Mouse (Mus musculus) heart, adult 2 months (tissue): ENCODE measurements around the gene Spred2. TPM values are rescaled to one million over a fixed set of nuclear protein-coding genes. Genes with fewer than 3 reads are reported as not detected.

Source experiments
- DNase-seq, 2 experiments: peaks; one replicate each; pipeline ENCODE4 v3.0.0; 2021
- H3K27ac ChIP-seq: fragments of 200-600 bp; 2 replicates; pipeline ENCODE4 v1.8.1; 2022
- H3K27me3 ChIP-seq: fragments of 200-500 bp; 2 replicates; pipeline ENCODE4 v1.6.1; 2012; ENCODE audit warnings: mild to moderate bottlenecking, low read length, inconsistent platforms, mixed read lengths; ENCODE audit not compliant: control insufficient read depth, insufficient read depth
- H3K36me3 ChIP-seq: fragments of 200-500 bp; 2 replicates; pipeline ENCODE4 v1.6.1; 2012; ENCODE audit warnings: low read length, inconsistent platforms; ENCODE audit not compliant: control insufficient read depth, insufficient read depth
- H3K4me1 ChIP-seq: fragments of 200-500 bp; 2 replicates; pipeline ENCODE4 v1.6.1; 2011; ENCODE audit warnings: low read length; ENCODE audit not compliant: control insufficient read depth, insufficient read depth
- H3K4me3 ChIP-seq: fragments of 200-600 bp; 2 replicates; pipeline ENCODE4 v1.8.1; 2022
- H3K79me2 ChIP-seq: fragments of 200-500 bp; replicated peaks from 2 replicates; pipeline ENCODE4 v1.6.1; 2012; ENCODE audit warnings: mild to moderate bottlenecking, inconsistent platforms, low read length, moderate library complexity, mixed read lengths; ENCODE audit not compliant: control insufficient read depth, insufficient read depth
- H3K9ac ChIP-seq: fragments of 200-500 bp; 2 replicates; pipeline ENCODE4 v1.6.1; 2012; ENCODE audit warnings: low read depth, mild to moderate bottlenecking, control low read depth, inconsistent platforms, low read length, mixed read lengths
- CTCF ChIP-seq: fragments of 200-600 bp; IDR thresholded peaks from 2 replicates; pipeline ENCODE4 v1.8.1; 2022; ENCODE audit warnings: antibody characterized with exemption, mild to moderate bottlenecking, moderate library complexity
- EP300 ChIP-seq: fragments of 200-500 bp; IDR thresholded peaks from 2 replicates; pipeline ENCODE4 v1.6.1; 2011; ENCODE audit warnings: low read depth, low read length, control low read depth; ENCODE audit not compliant: insufficient read depth
- POLR2A ChIP-seq: fragments of 200-500 bp; IDR thresholded peaks from 2 replicates; pipeline ENCODE4 v1.6.1; 2011; ENCODE audit warnings: mild to moderate bottlenecking, low read depth, low read length, control low read depth; ENCODE audit not compliant: insufficient read depth
- WGBS: fragments of 180-500 bp; shearing (Covaris S2); methylation state at CpG from one replicate; pipeline ENCODE4 v1.1.7; 2018; 5-methylcytosine and 5-hydroxymethylcytosine counted together
- intact Hi-C: fragments of 180-260 bp; cut with DNase I; formaldehyde crosslinking; loops from one replicate; pipeline ENCODE4 v1.15.1; 2025
- long read RNA-seq: library from polyadenylated mRNA; stranded (forward); transcript quantifications from one replicate; pipeline ENCODE4 v2.0.0, GENCODE M21; 2021
- polyA plus RNA-seq: library from polyadenylated mRNA; depleted of rRNA; stranded (reverse); fragments of >200 nt; gene quantifications from 2 replicates; pipeline ENCODE4 v1.2.3, GENCODE M21; 2012; rRNA removed
- total RNA-seq, 2 experiments: library from RNA; stranded (reverse); gene quantifications; 2 replicates each; pipeline ENCODE4 v1.2.3; 2021

The Spred2 gene
- 10 to 100 TPM; 22.0 to 22.1 TPM for total RNA-seq
- 18.5 and 20.6 TPM in 2 replicates for polyA plus RNA-seq
- long read RNA-seq, partial matches to known transcripts: 7 of 8 reads
- long read RNA-seq, other reads (novel, unspliced or antisense): 1 of 8 reads

DNA sequence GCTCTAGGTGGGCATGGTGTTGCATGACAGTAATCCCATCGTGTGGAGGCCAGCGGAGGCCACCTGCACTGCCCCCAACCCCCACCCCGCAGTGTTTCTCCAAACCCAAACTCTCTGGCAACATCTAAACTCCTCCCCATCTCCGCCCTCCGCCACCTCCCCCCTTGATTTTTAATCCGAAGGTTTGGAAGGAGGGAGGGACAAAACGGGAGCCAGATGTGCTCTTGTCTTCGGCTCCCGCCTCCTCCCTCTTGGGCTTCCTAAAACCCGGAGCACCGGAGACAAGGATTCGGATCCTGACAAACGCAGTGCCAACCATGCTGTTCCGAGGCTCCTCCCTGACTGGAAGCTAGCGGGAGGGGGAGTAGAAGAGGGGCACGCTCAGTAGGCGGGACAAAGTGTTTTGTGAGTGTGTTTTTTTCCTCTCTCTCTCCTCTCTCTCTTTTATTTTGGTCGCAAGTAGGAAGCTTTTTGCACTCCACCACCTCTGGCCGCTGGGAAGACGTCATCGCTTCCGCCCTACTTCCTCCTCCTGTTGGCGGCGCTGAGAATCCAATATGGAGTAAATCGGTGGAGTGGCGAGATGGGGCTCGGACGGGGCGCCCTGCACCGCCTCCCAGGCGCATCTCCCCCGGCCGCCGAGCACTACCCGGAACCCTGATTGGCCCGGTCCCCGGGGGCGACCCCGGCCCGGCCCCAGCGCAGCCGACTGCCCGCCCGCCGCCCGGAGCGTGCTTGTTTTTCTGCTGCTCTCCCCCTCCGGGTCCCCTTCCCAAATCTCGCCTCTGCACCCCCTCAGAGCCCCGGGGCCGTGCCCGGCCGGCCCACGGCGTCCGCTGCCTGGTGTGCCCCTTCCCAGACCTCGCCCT is at the start of gene Spred2:
Spred2 (plus strand) TSS at position 488 of the 869 bp plus-strand sequence.
- intact Hi-C loops: loop anchor here (2.0 to 5.0 kb wide), 3 partner anchors 63 to 188 kb away; partner anchors contain the start of gene Actr2
- Histone ChIP-seq H3K36me3 (no peaks in the 10 kb centered on the region), H3K4me1 (peaks cover 7% of the 10 kb centered on the region), H3K4me3 (peak within 1 kb of the TSS; percentile 86), H3K9ac (peak within 1 kb of the TSS; percentile 84), H3K27me3 (no peaks in the 10 kb centered on the region), H3K79me2 (peaks cover 2% of the 10 kb centered on the region), H3K27ac (peak within 1 kb of the TSS; percentile 97)
- TF ChIP-seq CTCF: peak; percentile 57
- TF ChIP-seq POLR2A: peak; percentile 74
- peak; percentile 77 for TF ChIP-seq EP300
- WGBS: under 1% methylated on average over 57 of the region's 57 CpGs
- DNase-seq: peak; percentile 92 to 93

DNA sequence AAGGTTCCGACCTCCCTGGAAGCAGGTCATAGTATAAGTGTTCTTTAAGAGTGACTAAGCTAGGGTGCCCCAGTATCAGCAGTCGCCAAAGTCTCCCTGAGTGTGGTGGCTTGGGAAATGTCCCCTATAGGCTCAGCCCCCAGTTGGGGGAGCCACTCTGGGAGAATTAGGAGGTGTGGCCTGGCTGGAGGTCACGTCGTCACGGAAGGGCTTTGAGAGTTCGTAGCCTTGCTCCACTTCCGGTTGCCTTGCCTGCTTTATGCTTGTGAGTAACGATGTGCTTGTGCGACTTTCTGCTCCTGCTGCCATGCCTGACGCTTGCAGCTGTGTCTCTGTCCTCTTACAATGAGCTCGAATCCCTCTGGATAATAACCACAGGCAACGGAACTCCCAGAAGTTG is 48.6 kb upstream of the Spred2 start:
- Histone ChIP-seq H3K4me3 (no peak overlapping the region), H3K27ac (no peak overlapping the region), H3K79me2 (no peaks in the 10 kb centered on the region), H3K36me3 (no peaks in the 10 kb centered on the region), H3K4me1 (peaks cover 2% of the 10 kb centered on the region), H3K9ac (no peak overlapping the region), H3K27me3 (no peaks in the 10 kb centered on the region)
- 47% methylated on average over 12 of the region's 12 CpGs for WGBS
- TF ChIP-seq CTCF: no peak
- no peak for TF ChIP-seq POLR2A
- TF ChIP-seq EP300: no peak
- intact Hi-C loops: no loop called here
- DNase-seq: no peak

DNA sequence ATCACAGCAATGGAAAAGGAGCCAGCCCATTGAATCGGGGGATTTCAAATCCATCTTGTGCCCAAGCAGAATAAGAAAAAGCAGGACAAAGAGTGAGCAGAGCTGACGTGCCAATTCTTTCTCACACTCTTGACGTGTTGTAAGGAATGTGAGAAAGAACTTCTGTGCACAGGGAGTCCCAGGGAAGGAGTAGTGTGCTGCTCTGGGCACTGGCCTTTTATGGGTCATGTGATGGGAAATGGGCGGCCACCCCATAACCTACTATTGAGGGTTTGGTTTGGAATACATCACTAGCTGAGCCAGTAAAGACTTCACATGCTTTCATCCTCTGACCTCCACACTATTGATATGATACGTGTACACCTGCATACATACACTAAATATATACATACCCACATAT is 48.2 kb upstream of the Spred2 start:
- intact Hi-C loops: no loop called here
- no peaks in the 10 kb centered on the region for H3K27me3 ChIP-seq
- no peak for DNase-seq
- WGBS: 54% methylated on average over 5 of the region's 5 CpGs
- no peak overlapping the region for H3K9ac ChIP-seq
- no peak overlapping the region for H3K4me3 ChIP-seq
- peaks cover 2% of the 10 kb centered on the region for H3K4me1 ChIP-seq
- H3K36me3 ChIP-seq: no peaks in the 10 kb centered on the region
- H3K79me2 ChIP-seq: no peaks in the 10 kb centered on the region
- H3K27ac ChIP-seq: no peak overlapping the region
- TF ChIP-seq EP300 (no peak), CTCF (no peak), POLR2A (no peak)

DNA sequence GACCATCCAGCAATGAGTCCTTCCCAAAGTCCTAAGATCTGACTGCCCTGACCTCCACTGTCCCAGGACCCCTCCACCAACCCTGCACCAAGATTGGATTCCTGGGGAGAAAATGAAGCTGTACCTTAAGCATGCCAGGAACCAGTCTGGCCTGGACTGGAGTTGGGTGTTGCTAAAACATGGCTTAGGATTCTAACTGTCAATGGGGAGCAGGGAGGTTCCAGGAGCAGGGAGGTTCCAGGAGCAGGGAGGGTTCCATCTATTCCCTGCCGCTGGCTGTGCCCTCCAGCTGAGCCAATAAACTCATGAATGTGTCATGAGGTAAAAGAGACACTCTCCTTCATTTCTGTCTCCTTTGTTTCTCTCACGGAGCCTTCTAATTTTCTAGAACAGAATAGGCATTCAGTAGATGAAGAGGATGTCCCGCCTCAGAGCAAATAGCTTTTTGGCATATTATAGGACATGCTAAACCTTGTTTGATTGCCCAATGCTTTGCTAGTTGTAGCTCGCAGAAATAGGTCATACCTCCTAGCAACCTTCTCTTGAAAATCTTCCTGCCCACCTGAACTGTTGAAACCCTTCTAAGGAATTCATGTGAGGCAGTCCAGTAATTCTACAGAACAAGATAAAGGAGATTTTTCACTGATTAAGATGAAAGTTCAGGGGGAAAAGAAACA is 46.8 kb upstream of the Spred2 start:
- H3K4me1 ChIP-seq: peaks cover 2% of the 10 kb centered on the region
- intact Hi-C loops: no loop called here

DNA sequence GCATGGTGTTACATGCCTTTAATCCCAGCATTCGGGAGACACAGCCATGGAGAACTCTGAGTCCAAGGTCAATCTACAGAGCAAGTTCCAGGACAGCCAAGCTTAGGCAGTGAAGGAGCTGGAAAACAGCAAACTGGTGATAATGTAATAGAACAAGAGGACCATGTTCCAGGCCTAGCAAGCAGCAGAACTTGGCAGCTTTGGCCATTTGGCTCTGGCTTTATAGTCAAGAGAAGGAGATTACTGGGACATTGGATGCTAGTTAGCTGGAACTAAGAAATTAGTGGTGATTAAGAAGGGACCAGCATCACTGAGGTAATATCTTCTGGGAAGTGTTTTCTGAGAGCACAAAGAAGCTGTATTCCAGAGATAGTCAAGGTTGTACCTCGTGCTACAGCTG is 42.8 kb upstream of the Spred2 start:
- Histone ChIP-seq H3K27ac (no peak overlapping the region), H3K9ac (no peak overlapping the region), H3K79me2 (no peaks in the 10 kb centered on the region), H3K4me3 (no peak overlapping the region), H3K27me3 (no peaks in the 10 kb centered on the region), H3K36me3 (no peaks in the 10 kb centered on the region), H3K4me1 (no peaks in the 10 kb centered on the region)
- 68% methylated on average over 2 of the region's 2 CpGs for WGBS
- TF ChIP-seq POLR2A (no peak), CTCF (no peak), EP300 (no peak)
- intact Hi-C loops: no loop called here
- peak in 1 of 2 experiments; percentile 24 for DNase-seq

More for the DNA sequence above, 46.8 kb upstream of the Spred2 start:
- no peaks in the 10 kb centered on the region for H3K36me3 ChIP-seq
- no peak for TF ChIP-seq EP300
- no peaks in the 10 kb centered on the region for H3K27me3 ChIP-seq
- no peak overlapping the region for H3K4me3 ChIP-seq
- 77% methylated on average over 4 of the region's 4 CpGs for WGBS
- DNase-seq: no peak
- no peaks in the 10 kb centered on the region for H3K79me2 ChIP-seq
- no peak overlapping the region for H3K9ac ChIP-seq
- H3K27ac ChIP-seq: no peak overlapping the region
